8 mouse cellular contexts compared by ENCODE assay signal in genomic region chr12:71855730-71856479, GRCm38 (mm10). TPM values are rescaled to one million over a fixed set of nuclear protein-coding genes. Genes with fewer than 3 reads are reported as not detected.
DNase-seq lines count a peak whose midpoint lies in the region; ATAC-seq lines count a peak whose summit lies in the region.

No protein-coding gene starts in this region.

- no peak overlapping the region for H3K9ac ChIP-seq in lung, embryonic 16.5 days (ENCODE audit: low read length)

- DNase-seq in layer of hippocampus, adult 11-12 months (ENCODE audit: low spot score) = peak; percentile 47
- no peak for DNase-seq in layer of hippocampus, postnatal 25 days (ENCODE audit: extremely low spot score in 1 of 2, low spot score in 1 of 2)
- peak; percentile 17 for DNase-seq in embryonic facial prominence, embryonic 10.5 days (ENCODE audit: low spot score)
- peak; percentile 70 for DNase-seq in heart, adult 8-10 months (ENCODE audit: low spot score)
- DNase-seq in kidney, postnatal 10 days = peak; percentile 71
- DNase-seq in ovary, postnatal 14 days (ENCODE audit: low spot score) = peak; percentile 30

- 56% methylated on average over 10 of the region's 10 CpGs for WGBS in embryonic facial prominence, embryonic 10.5 days
- whole genome bisulfite sequencing in lung, embryonic 16.5 days = 25% methylated on average over 10 of the region's 10 CpGs

- 0 out of 2 replicates have a peak overlapping the region, but pooled peaks have one; percentile 5 for H3K27ac ChIP-seq in embryonic facial prominence, embryonic 10.5 days (replicated peaks)
- H3K27ac ChIP-seq in lung, embryonic 16.5 days (ENCODE audit: low read length) = peak overlapping the region; percentile 56

- H3K9me3 ChIP-seq in embryonic facial prominence, embryonic 10.5 days = no peaks in the 10 kb centered on the region
- no peaks in the 10 kb centered on the region for H3K9me3 ChIP-seq in lung, embryonic 16.5 days (ENCODE audit: control insufficient read depth, low read length)

- no peaks in the 10 kb centered on the region for H3K27me3 ChIP-seq in embryonic facial prominence, embryonic 10.5 days (replicated peaks; ENCODE audit: low read depth, poor library complexity, severe bottlenecking)
- H3K27me3 ChIP-seq in lung, embryonic 16.5 days (ENCODE audit: control insufficient read depth, insufficient read depth, low read depth, low read length) = no peaks in the 10 kb centered on the region

- H3K4me2 ChIP-seq in lung, embryonic 16.5 days (ENCODE audit: low read depth, low read length) = peak overlapping the region; percentile 8; the same call in 1 of the 2 replicates

- H3K36me3 ChIP-seq in embryonic facial prominence, embryonic 10.5 days (replicated peaks) = peaks cover 6% of the 10 kb centered on the region
- H3K36me3 ChIP-seq in lung, embryonic 16.5 days (ENCODE audit: control insufficient read depth, insufficient read depth, low read length) = no peaks in the 10 kb centered on the region

- peaks cover 41% of the 10 kb centered on the region for H3K4me1 ChIP-seq in embryonic facial prominence, embryonic 10.5 days
- peaks cover 64% of the 10 kb centered on the region for H3K4me1 ChIP-seq in lung, embryonic 16.5 days (replicated peaks; ENCODE audit: control insufficient read depth, insufficient read depth, low read length)

- H3K4me3 ChIP-seq in embryonic facial prominence, embryonic 10.5 days = no peak overlapping the region
- no peak overlapping the region for H3K4me3 ChIP-seq in lung, embryonic 16.5 days (ENCODE audit: low read length)

- ATAC-seq in lung, embryonic 16.5 days (ENCODE audit: low read depth) = peak; percentile 88
- ATAC-seq in megakaryocyte progenitor cell, adult 5-6 weeks (replicated peaks; ENCODE audit: poor library complexity) = no peak

RNA-seq across cellular contexts. Expression of gene Daam1, which starts 25.0 kb away (rescaled TPM):
- total RNA-seq in layer of hippocampus, postnatal 25 days (2021) = 10 to 100 TPM; 60.5 to 71.6 TPM
- 7.3 and 7.4 TPM in 2 replicates for polyA plus RNA-seq in embryonic facial prominence, embryonic 10.5 days (2016; fragmentation: Nextera tagmentation; extraction: Ambion mirVana)
- total RNA-seq in heart, adult 8-10 months (2022) = 10 to 100 TPM; 63.9 to 82.9 (median 76.6) TPM
- polyA plus RNA-seq in lung, embryonic 16.5 days (2015; fragmentation: Nextera tagmentation; extraction: Ambion mirVana) = 16.0 TPM in 2 replicates
- total RNA-seq in megakaryocyte progenitor cell, adult 5-6 weeks (2015) = 16.9 and 17.9 TPM in 2 replicates
- total RNA-seq in megakaryocyte progenitor cell, adult 5-6 weeks (2017) = 17.5 and 17.7 TPM in 2 replicates

Comparison
In these comparisons a context has a peak if more than half of its experiments do, and no peak if none do; other contexts are left out.
1. DNase-seq: peak in layer of hippocampus, adult 11-12 months (single experiment), embryonic facial prominence, embryonic 10.5 days (single experiment), heart, adult 8-10 months (single experiment), kidney, postnatal 10 days (single experiment) and ovary, postnatal 14 days (single experiment); none in layer of hippocampus, postnatal 25 days (0 of 2).